Mouse (Mus musculus): Measurements from ENCODE around the gene Atp1b1. TPM values are rescaled to one million over a fixed set of nuclear protein-coding genes. Genes with fewer than 3 reads are reported as not detected.

Gene Atp1b1
- 100 to 1,000 TPM; 416 to 492 TPM for total RNA-seq (2021)

DNA sequence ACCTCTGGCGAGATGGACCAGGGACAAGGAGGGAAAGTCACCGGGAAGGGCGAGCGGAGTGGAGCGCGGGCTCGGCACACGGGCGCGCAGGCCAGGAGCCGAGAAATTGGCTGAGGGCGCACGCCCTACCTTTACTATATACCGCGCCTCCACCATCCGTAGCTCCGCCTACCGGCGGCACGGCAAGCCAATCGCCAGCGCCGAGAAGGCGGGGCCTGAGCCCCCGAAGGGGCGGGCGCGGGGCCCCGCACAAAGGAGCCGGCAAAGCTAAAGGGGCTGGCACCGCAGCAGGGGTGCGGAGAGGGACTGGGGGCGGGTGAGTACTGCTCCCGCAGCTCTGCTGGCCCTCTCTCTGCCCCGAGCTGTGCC is at the start of gene Atp1b1:
Gene Atp1b1 (minus strand): TSS at position 111 of the 369 bp plus-strand sequence.
- intact Hi-C loops (cut with DNase I), result loop anchor here (5.0 kb wide), 3 partner anchors 91 to 444 kb away; no protein-coding TSS in a partner anchor
- DNase-seq (ENCODE audit: low spot score), result peak; percentile 73

DNA sequence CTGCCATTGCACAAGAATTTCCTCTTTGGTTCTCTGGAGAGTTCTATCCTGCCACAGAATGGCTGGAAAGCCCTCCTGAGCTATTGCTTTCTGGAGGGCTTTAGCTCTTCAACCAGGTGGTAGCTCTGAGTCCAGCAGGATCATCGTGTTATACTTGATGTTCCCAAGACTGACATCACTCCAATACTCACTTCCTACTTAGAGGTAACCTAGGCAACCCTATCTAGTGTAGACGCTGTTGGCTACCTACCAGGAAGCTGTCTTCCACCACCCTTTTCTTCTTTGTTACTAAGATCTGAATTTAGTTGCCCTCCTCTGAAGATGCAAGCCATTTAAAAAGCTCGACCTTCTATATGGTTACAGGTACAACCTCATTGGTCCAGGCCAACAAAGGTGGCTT is 46.9 kb upstream of the Atp1b1 start:
- intact Hi-C loops (cut with DNase I), result no loop called here

DNA sequence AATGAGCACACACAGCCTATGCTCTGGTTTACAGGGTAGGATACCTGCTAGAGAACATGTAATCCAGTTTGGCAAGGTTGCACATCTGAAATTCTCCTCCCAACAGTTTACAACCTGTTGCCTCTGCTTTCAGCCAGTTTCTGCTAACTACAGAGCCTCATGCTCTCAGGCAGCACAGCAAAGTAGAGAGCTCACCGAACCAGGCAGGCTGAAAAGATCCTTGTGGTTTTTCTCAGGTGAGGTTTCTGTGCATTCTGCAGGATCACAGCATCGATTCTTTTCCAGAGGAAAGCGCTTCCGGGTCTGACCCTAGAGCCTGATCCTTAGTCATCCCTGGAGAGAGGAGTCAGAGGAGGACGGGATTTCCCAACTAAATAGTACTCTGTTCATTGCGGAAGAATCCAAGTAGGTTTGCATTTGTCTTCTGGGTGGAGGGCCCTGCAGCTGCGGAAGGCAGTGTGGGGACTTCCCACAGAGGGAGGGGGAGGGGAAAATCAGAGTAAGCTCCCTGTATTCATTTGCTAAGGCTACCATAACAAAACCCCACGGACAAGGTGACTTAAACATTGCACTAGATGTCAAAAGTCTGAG is 45.1 kb upstream of the Atp1b1 start:
- no peak for DNase-seq (ENCODE audit: low spot score)
- intact Hi-C loops (cut with DNase I), result no loop called here

More for the DNA sequence above, 46.9 kb upstream of the Atp1b1 start:
- no peak for DNase-seq (ENCODE audit: low spot score)

DNA sequence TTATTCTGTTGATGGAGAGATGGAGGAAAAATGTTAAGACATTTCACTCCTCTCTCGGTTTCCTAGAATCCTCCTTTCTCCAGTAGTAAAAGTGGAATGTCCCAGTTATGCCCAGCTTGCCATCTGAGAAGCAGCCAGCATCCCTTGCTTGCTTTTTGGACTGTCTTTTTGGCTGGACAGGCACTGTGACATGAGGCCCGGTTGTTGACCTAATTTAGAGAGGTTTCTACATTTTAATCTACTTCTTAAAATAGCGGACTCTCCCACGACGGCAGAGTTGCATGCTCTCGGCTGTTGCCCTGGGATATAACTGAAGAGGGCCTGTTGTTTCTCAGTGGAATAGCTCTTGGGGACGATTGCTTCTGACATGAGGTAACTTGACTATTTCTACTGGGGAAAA is 44.1 kb upstream of the Atp1b1 start:
- DNase-seq (ENCODE audit: low spot score), result peak; percentile 3
- intact Hi-C loops (cut with DNase I), result no loop called here

DNA sequence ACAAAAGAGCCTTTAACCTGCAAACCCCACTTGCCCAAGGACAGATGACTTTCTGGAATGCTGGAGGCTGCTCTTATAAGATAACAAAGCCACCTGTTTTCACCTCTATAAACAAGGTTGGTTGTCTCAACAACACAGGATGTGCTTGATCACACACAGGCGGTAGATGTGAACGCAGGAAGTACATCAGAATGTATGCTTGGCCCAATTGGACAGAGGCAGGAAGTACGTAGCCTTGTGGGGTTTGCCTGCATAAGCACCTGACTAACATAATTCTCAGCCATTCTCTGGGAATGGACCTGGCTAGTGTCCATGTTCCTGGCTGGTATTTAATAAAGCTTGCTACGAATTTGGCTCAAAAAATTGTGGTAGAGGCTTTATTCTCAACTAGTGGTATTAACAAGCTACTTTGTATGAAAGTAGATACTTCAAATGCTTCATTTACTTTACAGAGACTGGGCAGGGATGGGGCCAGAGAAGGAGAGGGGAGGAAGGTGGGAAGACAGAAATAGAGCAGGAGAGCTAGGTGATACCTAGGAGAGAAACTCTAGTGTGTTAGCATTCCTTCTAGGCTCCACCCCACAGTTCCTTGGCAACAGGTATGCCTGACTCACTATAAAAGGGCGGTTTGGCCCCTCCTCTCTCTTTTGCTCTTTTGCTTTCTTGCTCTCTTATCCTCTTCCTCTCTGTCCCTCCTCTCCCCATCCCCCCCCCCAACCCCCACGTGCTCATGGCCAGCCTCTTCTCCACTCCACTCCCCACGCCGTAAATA is 36.8 kb upstream of the Atp1b1 start:
- no peak for DNase-seq (ENCODE audit: low spot score)
- intact Hi-C loops (cut with DNase I), result no loop called here

DNA sequence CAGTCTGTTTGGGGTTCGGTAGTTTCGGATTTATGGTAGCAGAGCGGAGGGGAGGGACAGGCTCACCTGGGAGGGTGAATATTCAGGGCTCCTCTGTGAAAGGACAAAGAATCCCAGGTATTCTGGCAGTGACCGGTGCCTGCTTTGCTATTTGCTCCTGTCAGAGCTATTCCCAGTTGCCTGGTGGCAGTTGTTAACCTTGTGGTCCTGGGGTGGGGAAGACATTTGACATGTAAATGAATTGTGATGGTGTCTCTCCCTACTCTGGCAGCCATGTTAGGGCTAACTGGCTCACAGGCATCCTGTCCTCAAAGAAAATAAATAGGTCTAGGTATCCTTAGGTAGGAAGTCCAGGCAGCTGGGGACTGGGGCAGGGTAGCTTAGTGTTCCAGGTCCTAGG is 36.1 kb upstream of the Atp1b1 start:
- no peak for DNase-seq (ENCODE audit: low spot score)
- intact Hi-C loops (cut with DNase I), result no loop called here

DNA sequence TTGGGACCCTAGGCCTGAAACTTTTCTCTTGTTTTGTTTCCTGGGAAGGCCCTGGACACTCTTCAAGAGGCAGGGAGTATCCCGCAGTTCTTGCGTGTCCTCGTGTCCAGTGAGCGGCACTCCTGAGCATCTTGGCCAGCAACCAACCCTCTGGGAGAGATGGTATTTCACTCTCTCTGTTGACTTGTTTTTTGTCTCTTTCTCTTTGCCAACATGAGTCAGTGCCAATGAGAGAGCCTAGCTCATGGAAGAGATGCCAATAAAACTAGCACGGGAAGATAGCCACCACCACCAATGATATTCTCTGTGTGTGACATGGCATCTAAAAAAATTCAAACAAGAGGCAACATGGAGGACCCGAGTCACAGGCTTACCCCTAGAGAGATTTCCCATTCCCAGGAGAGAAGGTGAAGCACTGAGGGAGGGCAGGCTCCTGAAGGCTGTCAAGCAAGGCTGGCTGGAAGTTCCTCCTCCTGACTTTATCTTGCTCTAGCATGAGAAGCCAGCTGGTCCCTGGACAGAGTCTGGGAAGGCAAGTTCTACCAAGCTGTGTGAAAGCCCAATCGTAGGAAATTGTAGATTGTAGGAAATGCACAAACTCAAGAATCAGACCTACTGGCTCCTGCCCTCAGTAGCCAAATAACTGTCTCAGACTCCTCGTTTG is 35.0 kb upstream of the Atp1b1 start:
- intact Hi-C loops (cut with DNase I), result no loop called here
- peak; percentile 34 for DNase-seq (ENCODE audit: low spot score)

DNA sequence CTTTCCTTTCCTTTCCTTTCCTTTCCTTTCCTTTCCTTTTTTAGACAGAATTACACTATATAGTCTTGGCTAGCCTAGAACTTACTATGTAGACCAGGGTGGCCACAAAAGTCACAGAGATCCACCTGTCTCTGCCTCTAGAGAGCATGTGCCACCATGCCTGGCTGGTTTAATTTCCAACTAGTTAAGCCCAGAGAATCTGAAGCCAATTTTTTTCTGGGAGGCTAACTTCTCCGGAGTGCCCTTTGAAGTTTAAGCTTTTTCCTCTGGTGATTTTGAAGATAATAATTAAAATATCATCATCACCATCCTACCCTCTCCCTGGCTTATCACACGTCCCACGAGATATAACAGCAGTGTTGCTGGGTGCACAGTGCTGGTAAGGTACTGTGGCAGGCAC is 34.3 kb upstream of the Atp1b1 start:
- intact Hi-C loops (cut with DNase I), result no loop called here

DNA sequence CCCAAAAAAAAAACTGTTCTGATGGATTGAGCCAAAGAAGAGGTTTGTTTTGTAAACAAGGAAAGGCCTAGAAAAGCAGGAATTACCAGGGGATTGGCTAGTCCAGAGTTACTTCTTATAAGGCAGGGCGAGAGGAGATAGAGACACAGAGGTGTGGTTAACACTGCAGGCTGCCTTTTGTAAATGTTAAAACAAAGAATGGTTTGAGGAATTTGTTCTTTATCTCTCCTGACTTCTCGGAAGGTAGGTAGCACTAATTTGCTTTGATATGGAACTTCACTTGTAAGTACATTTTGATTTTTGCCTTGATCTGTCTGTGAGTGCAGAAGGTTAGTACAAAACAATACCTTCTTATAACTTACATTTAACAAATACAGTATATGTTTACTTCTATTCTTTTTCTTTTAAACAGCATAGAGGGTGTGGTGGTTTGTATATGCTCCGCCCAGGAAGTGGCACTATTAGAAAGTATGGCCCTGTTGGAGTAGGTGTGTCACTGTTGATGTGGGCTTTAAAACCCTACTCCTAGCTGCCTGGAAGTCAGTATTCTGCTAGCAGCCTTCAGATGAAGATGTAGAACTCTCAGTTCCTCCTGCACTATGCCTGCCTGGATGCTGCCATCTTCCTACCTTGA is 31.9 kb upstream of the Atp1b1 start:
- no peak for DNase-seq (ENCODE audit: low spot score)
- intact Hi-C loops (cut with DNase I), result no loop called here

More for the DNA sequence above, 34.3 kb upstream of the Atp1b1 start:
- DNase-seq (ENCODE audit: low spot score), result no peak

DNA sequence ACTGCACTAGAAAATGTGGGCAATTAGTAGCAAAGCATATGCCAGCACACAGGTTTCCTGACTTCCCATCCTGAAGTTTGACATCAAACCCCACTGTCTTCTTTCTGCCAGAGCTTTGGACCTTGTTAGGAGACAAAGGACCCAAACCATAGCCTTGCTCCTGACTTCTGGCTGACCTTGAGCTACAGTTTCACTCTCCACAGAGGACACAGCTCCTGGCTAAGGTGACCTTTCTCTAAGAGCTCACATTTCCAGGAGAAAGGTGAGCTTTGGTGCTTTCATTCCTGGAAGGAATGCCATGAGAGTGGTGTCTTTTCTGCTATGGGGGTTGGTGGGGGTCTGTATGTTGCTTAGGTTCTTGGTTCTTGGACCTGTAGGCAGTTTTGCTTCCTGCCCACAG is 25.6 kb upstream of the Atp1b1 start:
- no peak for DNase-seq (ENCODE audit: low spot score)
- intact Hi-C loops (cut with DNase I), result no loop called here

DNA sequence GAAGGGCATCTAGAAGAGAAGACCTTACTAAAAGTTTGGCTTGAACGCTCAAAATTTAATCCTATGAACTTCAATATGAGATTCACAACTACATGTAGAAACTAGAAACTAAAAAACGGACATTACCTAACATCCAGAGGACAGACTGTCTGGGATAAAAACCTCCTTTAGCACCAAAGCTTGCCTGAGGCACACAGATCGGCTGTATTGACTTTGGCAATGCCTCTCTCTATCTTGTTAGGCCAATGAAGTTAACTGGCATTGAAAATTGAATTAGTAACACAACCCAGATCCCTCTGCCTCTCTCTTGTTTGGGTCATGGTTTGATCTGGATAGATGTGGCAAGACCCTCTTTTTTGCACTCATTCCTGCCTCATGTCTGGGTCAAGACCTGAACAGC is 24.7 kb upstream of the Atp1b1 start:
- no peak for DNase-seq (ENCODE audit: low spot score)
- intact Hi-C loops (cut with DNase I), result no loop called here

DNA sequence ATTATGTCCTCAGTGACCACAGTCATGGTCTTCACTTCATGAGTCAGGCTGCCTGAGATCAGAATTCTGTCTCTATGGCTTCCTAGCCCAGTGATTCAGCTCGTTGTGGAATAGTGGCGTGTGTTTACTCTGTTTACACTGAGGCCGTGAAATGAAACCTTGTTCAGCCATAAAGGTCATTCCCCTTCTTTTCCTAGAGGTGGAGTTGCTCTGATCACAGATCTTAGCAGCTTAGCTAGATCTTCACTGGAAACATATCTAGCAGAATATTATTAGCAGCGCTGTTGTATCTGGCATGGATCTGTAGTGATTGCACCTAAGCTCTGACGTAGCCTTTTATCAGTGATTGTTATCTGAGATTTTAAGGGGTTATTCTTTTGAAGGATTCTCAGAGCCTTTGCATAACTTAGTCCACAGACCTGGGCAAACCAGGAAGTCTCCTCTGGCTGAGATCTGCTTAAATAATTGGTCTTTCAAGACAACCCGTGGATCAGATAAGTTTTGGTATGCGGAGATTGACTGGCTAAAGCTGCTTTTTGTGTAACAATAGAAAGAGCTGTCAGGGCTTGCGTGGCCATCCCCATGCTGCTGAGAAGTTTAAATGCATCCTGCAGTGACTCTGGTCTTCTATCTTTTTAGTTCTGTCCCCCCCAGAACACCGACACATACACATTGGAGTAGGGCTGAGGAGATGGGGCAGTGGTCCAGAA is 23.6 kb upstream of the Atp1b1 start:
- intact Hi-C loops (cut with DNase I), result no loop called here
- no peak for DNase-seq (ENCODE audit: low spot score)

DNA sequence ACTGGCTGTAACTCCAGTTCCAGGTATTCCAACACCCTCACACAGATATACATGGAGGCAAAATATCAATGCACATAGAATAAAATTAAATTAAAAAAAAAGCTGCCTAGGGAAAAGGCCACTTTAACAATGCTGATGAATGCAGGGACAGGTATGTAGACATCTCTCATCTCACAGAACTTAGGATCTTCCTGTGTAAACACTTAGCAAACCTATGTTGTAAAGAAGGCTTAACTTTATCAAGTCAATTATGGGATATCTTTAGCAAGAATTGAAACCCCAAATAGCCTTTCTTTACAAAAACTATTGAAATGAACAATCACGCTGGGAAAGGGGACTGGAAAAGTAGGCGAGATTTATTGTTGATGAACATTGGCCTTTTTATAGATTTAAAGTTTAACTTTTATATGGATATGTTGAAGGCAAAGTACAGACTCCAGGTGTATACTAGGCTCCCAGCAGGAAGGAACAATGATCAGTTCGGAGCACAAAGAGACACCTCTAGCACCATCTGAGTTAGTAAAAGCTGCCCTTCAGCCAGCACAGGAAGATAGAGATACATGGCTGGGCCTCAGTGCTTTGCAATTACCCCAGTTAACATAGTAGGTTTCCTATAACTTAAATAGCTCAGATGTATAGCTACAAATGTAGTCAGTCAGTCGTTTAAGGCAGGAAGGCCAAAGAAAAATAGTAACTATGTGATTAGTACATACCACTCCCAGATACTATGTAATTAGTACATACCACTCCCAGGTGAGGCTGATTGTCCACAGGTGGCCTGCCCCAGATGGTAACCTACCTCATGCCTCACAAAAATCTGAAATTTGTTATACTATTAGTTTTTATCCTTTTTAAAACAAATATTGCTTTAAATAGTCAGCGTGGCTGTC is 22.8 kb upstream of the Atp1b1 start:
- intact Hi-C loops (cut with DNase I), result no loop called here
- DNase-seq (ENCODE audit: low spot score), result no peak

DNA sequence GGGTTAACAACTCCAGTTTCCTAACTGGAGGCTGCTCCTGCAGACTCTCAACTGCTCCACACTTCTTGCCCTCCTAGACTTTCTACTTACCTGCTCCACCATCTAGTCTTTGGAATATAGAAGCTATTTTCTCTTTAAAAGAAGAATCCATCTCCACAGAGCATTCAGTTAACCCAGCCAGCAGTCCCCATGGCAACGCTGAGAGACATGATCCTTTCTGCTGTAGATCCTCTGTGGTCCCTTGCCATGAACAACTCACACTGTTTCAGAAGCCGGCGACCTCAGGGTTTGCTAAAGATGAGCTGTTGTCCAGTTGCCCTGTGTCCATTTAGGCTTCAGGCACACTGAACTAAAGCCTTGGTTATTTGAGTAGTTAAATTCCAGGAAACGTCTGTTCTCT is 17.7 kb upstream of the Atp1b1 start:
- intact Hi-C loops (cut with DNase I), result no loop called here
- no peak for DNase-seq (ENCODE audit: low spot score)

DNA sequence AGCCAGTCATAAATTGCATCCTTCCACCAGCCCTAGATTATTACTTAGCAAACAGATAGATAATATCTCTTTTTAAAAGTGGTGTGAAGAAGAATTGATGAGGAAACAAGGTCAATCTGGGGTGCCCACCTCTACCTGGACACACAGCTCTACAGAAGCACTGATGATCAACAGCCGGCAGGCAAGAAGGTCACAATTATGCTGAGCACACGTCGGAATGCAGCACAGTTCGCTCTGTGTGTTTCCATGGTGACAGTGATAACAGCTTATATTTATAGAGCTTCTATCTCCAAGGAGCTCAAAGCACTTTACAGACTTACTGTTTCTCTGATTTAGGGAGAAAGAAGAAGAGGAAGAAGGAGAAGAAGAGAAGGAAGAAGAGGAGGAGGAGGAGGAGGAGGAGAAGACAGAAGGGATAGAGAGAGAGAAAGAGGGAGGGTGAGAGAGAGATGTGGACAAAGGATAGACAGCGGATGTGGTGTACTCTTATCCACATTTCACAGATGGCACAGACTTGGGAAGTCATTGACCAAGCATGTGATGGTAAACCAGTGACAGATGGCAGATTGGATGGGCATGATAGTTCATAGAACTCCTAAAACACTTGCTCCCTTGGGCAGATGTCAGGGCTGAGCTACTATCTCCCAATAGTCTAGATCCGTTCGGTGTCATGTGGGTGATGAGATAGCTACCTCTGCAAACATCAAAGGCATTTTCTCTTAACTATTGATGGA is 16.8 kb upstream of the Atp1b1 start:
- DNase-seq (ENCODE audit: low spot score), result no peak
- intact Hi-C loops (cut with DNase I), result no loop called here

DNA sequence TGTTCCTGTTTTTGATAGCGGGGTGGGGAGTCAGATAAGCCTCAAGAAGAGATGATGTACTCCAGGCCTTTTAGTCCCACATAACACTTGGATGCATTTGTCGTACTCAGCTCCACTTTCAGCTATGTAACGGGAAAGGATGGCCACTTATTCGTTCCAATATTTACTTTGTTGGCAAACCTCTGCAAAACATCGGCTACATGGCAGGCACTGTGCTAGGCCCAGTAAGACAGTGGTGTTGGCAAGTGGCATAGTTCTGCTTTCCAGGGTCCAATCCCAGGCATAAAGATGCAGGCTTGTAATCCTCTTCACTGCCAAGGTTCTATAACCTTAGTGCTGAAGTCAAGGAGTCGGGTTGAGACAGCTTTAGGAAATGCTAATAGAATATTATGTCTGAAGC is 16.2 kb upstream of the Atp1b1 start:
- DNase-seq (ENCODE audit: low spot score), result no peak
- intact Hi-C loops (cut with DNase I), result no loop called here

DNA sequence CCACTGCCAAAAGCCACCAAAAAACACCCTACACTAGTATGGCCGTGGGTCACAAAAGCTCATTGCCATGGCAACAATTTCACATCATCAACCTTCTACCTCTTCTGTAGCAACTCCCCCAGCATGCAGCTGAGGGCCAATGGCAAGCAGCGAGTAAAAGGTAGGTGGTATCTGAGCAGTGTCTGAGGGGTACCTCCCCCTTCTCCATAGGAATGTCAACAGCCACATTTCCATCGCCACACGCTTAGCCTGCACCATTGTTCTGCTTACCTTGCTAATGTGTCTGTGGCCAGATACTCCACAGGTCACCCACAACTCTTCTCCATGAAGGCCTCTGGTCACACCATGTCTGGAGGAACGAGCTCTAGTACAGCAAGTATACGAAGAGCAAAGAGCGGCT is 15.2 kb upstream of the Atp1b1 start:
- intact Hi-C loops (cut with DNase I), result no loop called here
- no peak for DNase-seq (ENCODE audit: low spot score)

DNA sequence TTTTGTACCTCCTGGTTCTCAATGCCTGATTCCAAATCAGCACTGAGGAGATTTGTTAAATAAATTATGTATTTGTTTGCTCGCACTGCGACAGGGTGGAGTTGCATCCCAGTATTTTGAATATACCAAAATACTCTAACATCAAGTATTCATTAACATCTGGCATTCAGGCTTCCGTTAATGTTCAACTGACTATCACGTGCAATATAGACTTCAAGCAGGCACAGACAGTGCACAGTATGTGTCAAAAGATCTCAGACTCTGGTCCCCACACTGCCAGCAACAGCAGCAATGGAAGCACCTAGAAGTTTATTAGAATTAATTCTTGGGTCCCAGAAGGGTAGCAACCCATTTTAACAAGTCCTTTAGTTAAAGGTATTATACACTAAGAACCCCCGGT is 13.5 kb upstream of the Atp1b1 start:
- intact Hi-C loops (cut with DNase I), result no loop called here
- no peak for DNase-seq (ENCODE audit: low spot score)

DNA sequence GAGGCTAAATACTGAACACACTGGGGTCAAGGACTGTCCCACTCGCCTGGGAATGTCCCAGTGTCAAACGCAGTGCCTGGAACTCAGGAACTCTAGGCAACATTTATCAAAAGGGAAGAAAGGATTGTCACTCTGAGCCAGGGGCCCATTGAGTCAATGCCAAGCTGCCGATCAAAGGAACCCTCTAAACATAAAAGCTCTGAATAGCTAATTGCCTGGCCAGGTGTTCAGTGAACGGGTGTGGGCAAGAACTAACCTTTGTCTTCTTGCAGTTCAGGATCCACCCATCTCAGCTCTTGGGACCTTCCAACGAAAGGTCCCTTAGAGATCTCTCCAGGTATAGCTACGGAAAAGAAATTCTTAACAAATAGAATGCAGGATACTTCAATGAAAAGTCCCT is 12.8 kb upstream of the Atp1b1 start:
- intact Hi-C loops (cut with DNase I), result no loop called here
- DNase-seq (ENCODE audit: low spot score), result no peak
